Mouse (Mus musculus) frontal cortex, postnatal 14 days (tissue): ENCODE measurements around the gene Gsta2.
A peak's percentile ranks its signal among the peaks of the same experiment; 100 is the strongest.
"Not testable (repeated sequence)": the region's sequence is repeated elsewhere in the genome, so short reads cannot be mapped to it uniquely, and the experiment has no call there.

Source experiments
- DNase-seq, 2 experiments: peaks; one replicate each; pipeline ENCODE4 v3.0.0; 2022; ENCODE audit warnings: low spot score in 2 of 2

The Gsta2 gene

GRCm38 (mm10) chr9:78365850-78366544 lies 10.4 kb upstream of the Gsta2 start:
- no peak for DNase-seq

GRCm38 (mm10) chr9:78364701-78365100 lies 9.1 kb upstream of the Gsta2 start:
- DNase-seq, result no peak

DNA sequence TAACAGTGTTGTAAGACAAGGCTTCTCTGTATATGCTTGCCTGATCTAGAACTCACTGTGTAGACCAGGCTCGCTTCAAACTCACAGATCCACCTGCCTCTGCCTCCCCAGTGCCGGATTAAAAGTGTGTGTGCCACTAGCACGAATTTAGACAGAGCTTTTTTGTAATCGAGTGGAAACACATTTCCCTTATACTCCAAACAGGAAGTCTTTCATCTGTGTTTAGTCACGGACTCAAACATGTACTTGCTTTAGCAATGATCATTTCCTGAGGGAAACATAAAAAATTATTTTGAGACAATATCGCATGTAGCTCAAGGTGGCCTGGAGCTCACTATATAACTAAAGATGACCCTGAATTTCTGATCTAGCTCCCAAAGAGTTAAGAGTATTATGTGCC lies 7.8 kb upstream of the Gsta2 start:
- DNase-seq, result no peak

GRCm38 (mm10) chr9:78360484-78360872 lies 4.9 kb upstream of the Gsta2 start:
- no peak for DNase-seq

GRCm38 (mm10) chr9:78359750-78360483 lies 4.3 kb upstream of the Gsta2 start:
- no peak for DNase-seq

DNA sequence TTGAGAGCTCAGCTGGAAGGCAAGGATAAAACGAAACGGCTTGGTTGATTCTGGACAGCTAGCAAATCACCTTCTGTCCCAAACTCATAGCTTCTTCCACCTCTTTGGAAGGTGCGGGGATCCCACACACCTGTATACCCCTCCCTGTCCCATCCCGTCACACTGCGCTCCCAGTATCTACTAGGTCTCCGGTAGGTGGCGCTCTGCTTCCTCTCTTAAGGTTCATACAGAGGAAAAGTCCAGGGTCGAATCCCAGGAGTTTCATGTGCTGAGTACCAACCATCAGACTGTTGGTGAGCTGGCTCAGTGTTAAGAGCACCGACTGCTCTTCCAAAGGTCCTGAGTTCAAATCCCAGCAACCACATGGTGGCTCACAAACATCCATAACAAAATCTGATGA lies 2.5 kb upstream of the Gsta2 start:
- DNase-seq, result peak in 1 of 2 experiments; percentile 10

- no peak for DNase-seq
Observed at GRCm38 (mm10) chr9:78354665-78355578, 666 bp downstream of the Gsta2 start.

DNA sequence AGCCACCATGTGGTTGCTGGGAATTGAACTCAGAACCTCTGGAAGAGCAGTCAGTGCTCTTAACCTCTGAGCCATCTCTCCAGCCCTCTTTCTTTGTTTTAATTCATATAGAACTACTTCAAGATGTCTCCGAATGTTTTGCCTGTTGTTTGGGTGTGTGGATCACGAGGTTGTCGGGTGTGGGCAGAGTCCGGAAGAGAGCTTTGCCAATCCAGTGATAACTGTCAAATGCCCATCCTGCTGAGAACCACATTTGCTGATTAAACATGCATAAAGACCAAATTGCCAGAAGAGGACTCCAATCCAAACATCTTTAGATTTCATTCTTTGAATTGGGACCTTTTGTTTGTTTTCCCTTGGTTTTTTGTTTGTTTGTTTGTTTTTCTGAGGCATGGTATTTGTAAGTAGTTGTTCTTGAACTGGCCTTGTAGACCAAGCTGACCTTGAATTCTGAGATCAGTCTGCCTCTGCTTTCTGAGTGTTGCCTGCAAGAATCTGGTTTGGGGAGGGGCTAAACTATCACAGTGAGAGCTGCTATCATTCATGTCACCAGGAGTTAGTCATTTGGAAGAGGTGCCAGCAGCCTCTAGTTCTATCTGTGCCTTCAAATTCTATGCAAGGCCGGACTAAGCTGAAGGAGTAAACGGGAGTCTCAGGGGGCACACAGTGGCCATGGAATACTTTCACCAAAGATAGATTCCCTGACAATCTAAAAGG lies 3.9 kb downstream of the Gsta2 start:
- no peak for DNase-seq

DNA sequence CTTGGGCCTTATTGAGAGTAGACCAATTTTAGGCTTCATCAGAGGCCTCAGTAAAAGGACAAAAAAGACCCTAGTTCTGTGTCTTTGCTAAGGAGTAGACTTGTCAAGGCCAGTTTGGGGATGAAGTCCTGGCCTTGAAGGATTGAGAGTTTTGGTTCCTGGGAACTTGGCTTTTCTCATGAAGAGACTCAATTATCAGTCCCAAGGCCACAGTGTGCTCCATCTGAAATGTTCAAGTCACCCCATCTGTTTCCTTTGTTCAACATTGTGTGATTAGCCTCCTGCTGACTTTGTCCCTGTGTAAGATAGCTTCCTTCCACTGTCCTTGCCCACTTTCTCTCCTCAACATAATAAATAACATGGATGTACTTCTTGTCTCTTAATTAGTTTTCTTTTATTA lies 5.6 kb downstream of the Gsta2 start:
- not testable (repeated sequence) for DNase-seq

DNA sequence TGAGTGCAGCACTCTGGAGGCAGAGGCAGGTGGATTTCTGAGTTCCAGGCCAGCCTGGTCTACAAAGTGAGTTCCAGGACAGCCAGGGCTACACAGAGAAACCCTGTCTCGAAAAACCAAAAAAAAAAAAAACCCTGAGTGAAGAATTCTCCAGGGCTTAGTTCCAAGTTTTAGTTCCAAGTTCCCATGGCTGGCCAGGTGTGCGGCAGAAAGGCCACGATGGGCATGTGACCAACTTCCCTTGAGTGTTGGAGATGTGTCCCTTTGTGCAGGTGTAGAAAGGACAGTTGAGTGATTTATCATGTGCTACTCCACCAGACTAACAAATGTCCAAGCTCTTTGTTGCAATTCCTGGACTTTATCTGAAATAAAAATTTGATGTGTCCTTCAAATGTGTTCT lies 6.4 kb downstream of the Gsta2 start:
- not testable (repeated sequence) for DNase-seq

DNA sequence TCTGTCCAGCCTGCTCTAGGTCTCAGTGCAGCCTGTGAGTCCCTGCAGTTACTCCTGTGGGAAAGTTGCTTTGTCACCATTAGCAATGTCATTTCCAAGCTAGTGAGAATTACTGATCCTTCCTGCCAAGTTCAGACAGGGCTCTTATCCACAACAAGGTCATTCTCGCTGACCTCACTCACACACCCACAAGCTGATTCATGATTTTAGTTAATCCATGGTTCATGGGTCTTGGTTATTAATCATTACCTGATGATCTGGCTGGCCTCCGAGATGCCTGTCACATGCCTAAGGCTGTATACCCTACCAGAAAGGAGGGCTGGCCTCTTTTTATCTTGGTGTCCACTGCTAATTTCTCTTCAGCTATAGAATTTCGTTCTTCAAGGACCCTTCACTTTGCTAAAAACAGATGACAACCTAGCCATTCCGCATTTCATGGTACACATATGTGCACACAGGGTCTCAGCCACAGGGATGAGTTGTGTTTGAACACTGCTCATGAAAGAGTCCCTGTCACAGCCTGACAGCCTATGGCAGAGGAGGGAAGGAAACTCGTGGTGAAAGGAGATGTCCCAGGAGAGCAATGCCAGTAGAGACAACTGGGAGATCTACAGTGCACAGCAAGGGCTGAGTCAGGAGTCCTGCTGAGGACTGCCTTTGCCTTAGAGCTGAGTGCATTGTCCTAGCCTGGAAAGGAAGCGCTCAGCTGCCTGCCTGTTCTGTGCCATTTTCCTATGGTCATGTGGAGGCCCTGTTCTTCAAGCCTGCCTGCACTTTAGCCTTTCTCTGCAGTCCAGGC lies 7.2 kb downstream of the Gsta2 start:
- DNase-seq, result not testable (repeated sequence)

GRCm38 (mm10) chr9:78347004-78347403 lies 8.6 kb downstream of the Gsta2 start:
- no peak for DNase-seq

DNA sequence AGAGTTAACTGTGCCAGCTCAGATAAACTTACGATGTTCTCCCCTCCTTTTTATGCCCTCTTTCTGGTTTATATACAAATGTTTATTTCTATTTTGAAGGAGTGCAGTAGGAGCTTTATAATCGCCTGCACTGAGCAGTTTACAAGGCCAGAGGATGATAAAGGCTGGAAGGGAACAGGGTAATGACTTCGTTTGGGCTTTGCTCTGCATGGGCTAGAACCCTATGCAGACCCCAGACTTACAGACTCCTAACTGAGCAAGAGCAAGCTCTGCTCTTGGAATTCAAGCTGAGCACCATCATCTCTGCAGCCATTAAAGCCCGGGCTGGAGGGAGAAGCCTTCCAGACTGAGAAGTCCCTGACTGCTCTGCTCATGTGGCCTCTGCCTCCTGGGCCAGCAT lies 10.4 kb downstream of the Gsta2 start:
- not testable (repeated sequence) for DNase-seq

- DNase-seq, result not testable (repeated sequence)
Observed at GRCm38 (mm10) chr9:78343055-78343454, 12.5 kb downstream of the Gsta2 start.

DNA sequence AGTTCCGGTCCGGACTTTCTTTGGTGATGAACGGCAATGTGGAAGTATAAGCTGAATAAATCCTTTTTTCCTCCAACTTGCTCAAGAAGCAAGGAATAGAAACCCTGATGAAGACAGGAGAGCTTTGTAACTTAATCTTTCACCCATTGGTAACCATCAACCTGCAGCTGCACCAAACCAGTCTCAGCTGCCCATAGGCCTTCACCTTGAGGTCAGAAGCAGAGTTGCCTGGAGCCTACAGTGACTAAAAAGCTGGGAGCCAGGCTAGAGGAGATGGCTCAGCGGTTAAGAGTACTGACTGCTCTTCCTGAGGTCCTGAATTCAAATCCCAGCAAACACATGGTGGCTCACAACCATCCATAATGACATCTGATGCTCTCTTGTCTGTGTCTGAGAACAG lies 13.1 kb downstream of the Gsta2 start:
- not testable (repeated sequence) for DNase-seq

GRCm38 (mm10) chr9:78340324-78340723 lies 15.3 kb downstream of the Gsta2 start:
- DNase-seq, result peak in 1 of 2 experiments; percentile 10

- not testable (repeated sequence) for DNase-seq
Observed at GRCm38 (mm10) chr9:78337050-78337449, 18.5 kb downstream of the Gsta2 start.

- DNase-seq, result not testable (repeated sequence)
Observed at GRCm38 (mm10) chr9:78327289-78327688, 28.3 kb downstream of the Gsta2 start, which contains the start of gene Omt2b. TSS of gene Omt2b (plus strand) at chr9:78327589.

DNA sequence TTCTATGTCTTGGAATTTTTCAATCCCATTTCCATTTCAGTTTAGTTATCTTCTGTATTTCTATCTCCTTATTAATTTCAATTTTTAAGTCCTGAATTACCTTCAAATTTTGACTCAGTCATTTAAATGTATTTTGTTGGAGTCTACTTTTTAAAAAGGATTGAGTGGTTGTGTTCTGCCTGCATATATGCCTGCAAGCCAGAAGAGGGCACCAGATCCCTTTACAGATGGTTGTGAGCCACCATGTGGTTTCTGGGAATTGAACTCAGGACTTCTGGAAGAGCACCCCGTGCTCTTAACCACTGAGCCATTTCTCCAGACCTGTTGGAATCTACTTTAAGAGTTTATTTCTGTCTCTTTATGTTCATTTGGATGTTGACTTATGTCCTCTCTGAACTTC lies 36.1 kb downstream of the Gsta2 start:
- DNase-seq, result no peak

DNA sequence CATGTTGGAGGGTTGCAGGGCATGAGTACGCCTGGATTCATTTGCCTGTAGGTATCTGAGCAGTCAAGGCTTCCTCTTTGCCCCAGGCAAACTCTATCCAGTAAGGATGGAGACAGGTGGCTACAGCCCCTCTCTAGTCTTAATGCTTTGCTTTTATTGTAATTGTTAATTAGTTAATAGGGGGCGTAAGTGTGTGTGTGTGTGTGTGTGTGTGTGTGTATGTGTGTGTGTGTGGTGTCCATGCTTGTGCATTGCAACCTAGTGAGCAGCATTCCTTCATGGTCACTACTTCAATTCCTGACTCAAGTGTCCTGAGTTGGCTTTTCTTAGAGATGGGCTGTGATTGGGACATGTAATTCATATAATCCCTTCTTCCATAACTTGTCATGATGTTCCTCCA lies 40.9 kb downstream of the Gsta2 start, which contains the start of gene Omt2a:
Gene Omt2a (minus strand): TSS at position 101 of the 400 bp plus-strand sequence.
- DNase-seq, result no peak
